Mouse (Mus musculus) cerebellum, adult 9-10 months (tissue): ENCODE data around the gene Arhgap8.

Source experiments
- DNase-seq: peaks from one replicate; pipeline ENCODE4 v3.0.0; 2022

Gene Arhgap8

GRCm38 (mm10) chr15:84719791-84720190 is at the start of gene Arhgap8:
Gene Arhgap8, plus strand, starts transcription at chr15:84720052.
- no peak for DNase-seq

GRCm38 (mm10) chr15:84670657-84671055 is 49.2 kb upstream of the Arhgap8 start:
- DNase-seq, result no peak

GRCm38 (mm10) chr15:84671401-84672307 is 48.2 kb upstream of the Arhgap8 start:
- no peak for DNase-seq

- DNase-seq, result no peak
These were observed 47.6 kb upstream of the Arhgap8 start for GRCm38 (mm10) chr15:84672308-84672615.

- no peak for DNase-seq
These were observed 47.2 kb upstream of the Arhgap8 start for GRCm38 (mm10) chr15:84672616-84673015.

GRCm38 (mm10) chr15:84674329-84675067 is 45.4 kb upstream of the Arhgap8 start:
- no peak for DNase-seq

- no peak for DNase-seq
These were observed 44.5 kb upstream of the Arhgap8 start for GRCm38 (mm10) chr15:84675317-84675716.

- no peak for DNase-seq
These were observed 41.9 kb upstream of the Arhgap8 start for GRCm38 (mm10) chr15:84677943-84678342.

GRCm38 (mm10) chr15:84679090-84679489 is 40.8 kb upstream of the Arhgap8 start:
- no peak for DNase-seq

- no peak for DNase-seq
These were observed 40.1 kb upstream of the Arhgap8 start for GRCm38 (mm10) chr15:84679794-84680193.

GRCm38 (mm10) chr15:84680545-84681454 is 39.1 kb upstream of the Arhgap8 start:
- DNase-seq, result no peak

GRCm38 (mm10) chr15:84681455-84682193 is 38.2 kb upstream of the Arhgap8 start:
- no peak for DNase-seq

GRCm38 (mm10) chr15:84682206-84682605 is 37.6 kb upstream of the Arhgap8 start:
- DNase-seq, result no peak

- DNase-seq, result no peak
These were observed 37.0 kb upstream of the Arhgap8 start for GRCm38 (mm10) chr15:84682821-84683220.

- no peak for DNase-seq
These were observed 35.3 kb upstream of the Arhgap8 start for GRCm38 (mm10) chr15:84684520-84684919.

- DNase-seq, result no peak
These were observed 34.4 kb upstream of the Arhgap8 start for GRCm38 (mm10) chr15:84685417-84685816.

- no peak for DNase-seq
These were observed 31.9 kb upstream of the Arhgap8 start for GRCm38 (mm10) chr15:84687904-84688303.

GRCm38 (mm10) chr15:84689356-84689755 is 30.5 kb upstream of the Arhgap8 start:
- DNase-seq, result no peak

GRCm38 (mm10) chr15:84691513-84691912 is 28.3 kb upstream of the Arhgap8 start:
- no peak for DNase-seq

- DNase-seq, result no peak
These were observed 27.2 kb upstream of the Arhgap8 start for GRCm38 (mm10) chr15:84692645-84693044.

GRCm38 (mm10) chr15:84696021-84696420 is 23.8 kb upstream of the Arhgap8 start:
- DNase-seq, result no peak

GRCm38 (mm10) chr15:84697611-84698011 is 22.2 kb upstream of the Arhgap8 start:
- DNase-seq, result peak; percentile 23
